12 mouse cellular contexts compared by ENCODE assay signal in the genomic region with DNA sequence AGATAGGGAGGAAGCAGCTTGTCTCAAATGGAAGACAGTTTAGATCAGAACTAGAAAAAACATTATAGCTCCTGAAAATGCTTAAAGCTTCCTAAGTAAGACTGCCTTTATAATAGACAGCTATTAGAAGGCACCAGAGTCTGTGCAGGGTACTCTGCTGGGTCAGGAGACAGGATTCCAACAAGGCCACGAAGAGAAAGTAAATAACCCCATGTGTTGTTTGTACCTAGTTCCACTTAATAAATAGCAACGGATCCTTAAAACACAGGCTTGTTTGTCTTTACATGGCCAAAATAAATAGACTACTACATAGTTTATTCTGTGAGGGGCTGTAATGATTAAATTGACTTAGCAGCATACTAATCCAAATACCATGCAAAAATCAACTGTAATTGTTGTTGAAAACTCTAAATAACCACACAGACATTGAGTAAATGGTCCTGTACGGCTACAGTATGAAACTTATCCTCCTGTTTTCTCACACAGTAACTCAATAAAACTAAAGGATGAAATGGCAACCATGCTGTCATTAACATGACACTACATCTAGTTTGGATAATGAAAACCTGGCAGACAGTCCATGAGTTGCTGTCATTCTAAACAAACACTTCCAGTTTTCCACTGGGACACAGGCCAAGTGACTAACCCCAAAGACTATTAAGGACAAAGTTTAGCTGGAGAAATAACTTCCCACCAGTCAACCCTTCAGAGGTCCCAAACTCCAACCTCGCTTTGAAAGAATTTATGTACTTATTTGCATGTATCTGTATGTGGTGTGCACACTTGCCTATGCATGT. TPM values are rescaled to one million over a fixed set of nuclear protein-coding genes. Genes with fewer than 3 reads are reported as not detected.
A peak's percentile ranks its signal among the peaks of the same experiment; 100 is the strongest.
DNase-seq lines count a peak whose midpoint lies in the region; ATAC-seq and TF ChIP-seq lines count a peak whose summit lies in the region.
"Had no signal": no experiment of that assay in that cellular context is flagged by ENCODE, and none has a peak within 500 bp of the region (broad histone marks: within the 10 kb centered on the region; RNA-seq: fewer than 3 reads in every experiment).

No protein-coding gene starts in this region.

- H3K27me3 ChIP-seq in lung, embryonic 16.5 days (ENCODE audit: control insufficient read depth, insufficient read depth, low read depth, low read length), result no peaks in the 10 kb centered on the region
- H3K27me3 ChIP-seq: embryonic facial prominence, embryonic 13.5 days; neural tube, embryonic 12.5 days had no signal

- no peak for TF ChIP-seq POLR2A in brain, embryonic 14.5 days (IDR thresholded peaks at IDR 0.05; ENCODE audit: borderline replicate concordance, extremely low read depth, insufficient read depth, insufficient read length, poor library complexity, severe bottlenecking)

- no peak overlapping the region for H3K4me2 ChIP-seq in lung, embryonic 16.5 days (ENCODE audit: low read depth, low read length)
- H3K4me2 ChIP-seq: embryonic facial prominence, embryonic 13.5 days; neural tube, embryonic 12.5 days had no signal

- H3K9ac ChIP-seq in lung, embryonic 16.5 days (ENCODE audit: low read length), result no peak overlapping the region
- H3K9ac ChIP-seq: embryonic facial prominence, embryonic 13.5 days; neural tube, embryonic 12.5 days had no signal

- ATAC-seq in lung, embryonic 16.5 days (ENCODE audit: low read depth), result peak; percentile 94
- ATAC-seq: activated CD4-positive, CD25-positive, alpha-beta regulatory T cell, adult 4 months had no signal

- intact Hi-C loops in heart, postnatal 14 days (cut with DNase I), result no loop called here
- intact Hi-C loops in heart, postnatal 25 days (cut with DNase I), result no loop called here

- peak; percentile 6 to 28 for DNase-seq in heart, postnatal 14 days
- no peak for DNase-seq in heart, postnatal 25 days (ENCODE audit: low spot score)
- DNase-seq in Muller cell, postnatal 12 days (ENCODE audit: inconsistent ontology term), result peak; percentile 78
- DNase-seq in brain, embryonic 14.5 days (ENCODE audit: low read depth), result peak; percentile 41
- DNase-seq in right cerebral cortex, postnatal 25 days, result no peak
- no peak for DNase-seq in frontal cortex, adult 2 months (ENCODE audit: extremely low spot score in 1 of 2, low spot score in 1 of 2)
- no peak for DNase-seq in T-cell, adult 2 months (ENCODE audit: low spot score)
- DNase-seq: cerebellum, adult 2 months had no signal

- TF ChIP-seq CTCF in brain, embryonic 14.5 days (IDR thresholded peaks at IDR 0.05; ENCODE audit: borderline replicate concordance, extremely low read depth, insufficient read depth, insufficient read length), result no peak

- H3K27ac ChIP-seq in lung, embryonic 16.5 days (ENCODE audit: low read length), result peak overlapping the region; percentile 70
- H3K27ac ChIP-seq: embryonic facial prominence, embryonic 13.5 days; neural tube, embryonic 12.5 days had no signal

- no peak overlapping the region for H3K4me3 ChIP-seq in lung, embryonic 16.5 days (ENCODE audit: low read length)
- H3K4me3 ChIP-seq: embryonic facial prominence, embryonic 13.5 days; neural tube, embryonic 12.5 days had no signal

- H3K4me1 ChIP-seq in lung, embryonic 16.5 days (replicated peaks; ENCODE audit: control insufficient read depth, insufficient read depth, low read length), result peaks cover 5% of the 10 kb centered on the region; the same call in 1 of the 2 replicates
- H3K4me1 ChIP-seq: embryonic facial prominence, embryonic 13.5 days; neural tube, embryonic 12.5 days had no signal

- WGBS in lung, embryonic 16.5 days, result 31% methylated on average over 4 of the region's 4 CpGs

- H3K36me3 ChIP-seq in lung, embryonic 16.5 days (ENCODE audit: control insufficient read depth, insufficient read depth, low read length), result no peaks in the 10 kb centered on the region
- H3K36me3 ChIP-seq: embryonic facial prominence, embryonic 13.5 days; neural tube, embryonic 12.5 days had no signal

- H3K9me3 ChIP-seq in lung, embryonic 16.5 days (ENCODE audit: control insufficient read depth, low read length), result no peaks in the 10 kb centered on the region
- H3K9me3 ChIP-seq: embryonic facial prominence, embryonic 13.5 days; neural tube, embryonic 12.5 days had no signal

RNA-seq across cellular contexts. Expression of gene Rnf152, which starts 27.8 kb away (rescaled TPM):
- total RNA-seq in heart, postnatal 14 days (2021), result 1 to 10 TPM; 2.6 to 3.0 TPM
- 1 to 10 TPM; 1.4 to 1.5 TPM for total RNA-seq in heart, postnatal 25 days (2021)
- 9.5 and 23.0 TPM in 2 replicates for polyA plus RNA-seq in brain, embryonic 14.5 days (2012; rRNA removed)
- 1.0 and 1.1 TPM in 2 replicates for polyA plus RNA-seq in lung, embryonic 16.5 days (2015; fragmentation: Nextera tagmentation; extraction: Ambion mirVana)
- 3.4 and 3.6 TPM in 2 replicates for polyA plus RNA-seq in frontal cortex, adult 2 months (2012; rRNA removed)

Comparison
In these comparisons a context has a peak if more than half of its experiments do, and no peak if none do; other contexts are left out.
1. DNase-seq: peak in heart, postnatal 14 days (2 of 2), Muller cell, postnatal 12 days (single experiment) and brain, embryonic 14.5 days (single experiment); none in heart, postnatal 25 days (single experiment), right cerebral cortex, postnatal 25 days (single experiment), frontal cortex, adult 2 months (0 of 2) and T-cell, adult 2 months (single experiment).